ENCODE assay signal across 9 mouse cellular contexts in the genomic region with DNA sequence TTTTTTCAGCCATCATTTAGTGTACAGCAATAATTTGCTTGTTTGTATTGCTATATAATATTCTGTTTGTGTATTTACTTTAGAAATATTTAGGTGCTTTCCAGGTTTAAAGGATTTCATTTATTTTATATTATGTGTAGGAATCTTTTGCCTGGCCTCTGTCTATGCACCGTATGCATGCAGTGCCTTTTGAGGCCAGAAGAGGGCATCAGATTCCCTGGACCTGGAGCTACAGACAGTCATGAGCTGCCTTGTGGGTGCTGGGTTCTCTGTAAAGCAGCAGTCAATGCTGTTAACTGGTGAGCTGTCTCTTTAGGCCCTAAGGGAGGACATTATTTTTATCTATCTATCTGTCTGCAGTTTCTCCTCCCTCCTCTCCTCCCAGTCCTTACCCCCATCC. TPM values are rescaled to one million over a fixed set of nuclear protein-coding genes. Genes with fewer than 3 reads are reported as not detected.
DNase-seq lines count a peak whose midpoint lies in the region; TF ChIP-seq lines count a peak whose summit lies in the region.
"Had no signal": no experiment of that assay in that cellular context is flagged by ENCODE, and none has a peak within 500 bp of the region (broad histone marks: within the 10 kb centered on the region; RNA-seq: fewer than 3 reads in every experiment).

No protein-coding gene starts in this region.

- peak; percentile 59; the same call in 1 of the 2 replicates for TF ChIP-seq CTCF in embryonic fibroblast, embryonic 13.5 days (IDR thresholded peaks at IDR 0.05; ENCODE audit: borderline replicate concordance, insufficient read depth, low read length)
- peak; percentile 82 for TF ChIP-seq CTCF in lung, adult 2 months (IDR thresholded peaks at IDR 0.05; ENCODE audit: insufficient read depth, low read length)

- peak; percentile 26 to 38 for DNase-seq in adrenal gland, adult 18-20 months (ENCODE audit: low spot score in 2 of 2)
- DNase-seq in adrenal gland, postnatal 4 days (ENCODE audit: low spot score in 2 of 2), result no peak
- peak; percentile 43 for DNase-seq in layer of hippocampus, adult 9-11 months
- no peak for DNase-seq in layer of hippocampus, postnatal 25 days (ENCODE audit: extremely low spot score in 1 of 2, low spot score in 1 of 2)
- DNase-seq in adipocyte (ENCODE audit: low spot score), result peak; percentile 23
- peak; percentile 43 for DNase-seq in lung, adult 2 months
- peak; percentile 30 to 49 for DNase-seq in spleen, postnatal 36 days (ENCODE audit: low spot score in 2 of 2)

- no peak overlapping the region for H3K4me3 ChIP-seq in embryonic fibroblast, embryonic 13.5 days (ENCODE audit: insufficient read depth, low read length)
- no peak overlapping the region for H3K4me3 ChIP-seq in lung, adult 2 months (replicated peaks; ENCODE audit: extremely low read depth, low read depth, low read length)
- H3K4me3 ChIP-seq: hindbrain, embryonic 15.5 days had no signal

- H3K4me1 ChIP-seq in embryonic fibroblast, embryonic 13.5 days (ENCODE audit: control insufficient read depth, insufficient read depth, low read length), result no peaks in the 10 kb centered on the region
- H3K4me1 ChIP-seq in lung, adult 2 months (ENCODE audit: control insufficient read depth, insufficient read depth, low read length), result no peaks in the 10 kb centered on the region

- no peak overlapping the region for H3K27ac ChIP-seq in embryonic fibroblast, embryonic 13.5 days (ENCODE audit: insufficient read depth, low read length)
- H3K27ac ChIP-seq: hindbrain, embryonic 15.5 days had no signal

- 10% methylated on average over 1 of the region's 1 CpGs for WGBS in lung, adult 2 months

- TF ChIP-seq POLR2A in embryonic fibroblast, embryonic 13.5 days (IDR thresholded peaks at IDR 0.05; ENCODE audit: low read depth, low read length), result no peak
- TF ChIP-seq POLR2A in lung, adult 2 months (IDR thresholded peaks at IDR 0.05; ENCODE audit: borderline replicate concordance, extremely low read depth, low read depth, low read length), result no peak

RNA-seq across cellular contexts. Expression of a gene that starts 3.0 kb away (rescaled TPM):
- total RNA-seq in adrenal gland, adult 18-20 months (2021), result 1 to 10 TPM in 1 of 2 experiments, under 1 TPM in 1; 0.99 to 1.2 TPM
- total RNA-seq in adrenal gland, postnatal 4 days (2021), result 1 to 10 TPM; 1.7 to 1.8 TPM
- total RNA-seq in layer of hippocampus, postnatal 25 days (2021), result 1 to 10 TPM; 2.0 to 2.5 TPM
- polyA plus RNA-seq in embryonic fibroblast, embryonic 13.5 days (2011; ENCODE audit: insufficient read length, low read depth, missing spikeins), result 0.86 and 0.95 TPM in 2 replicates
- polyA plus RNA-seq in lung, adult 2 months (2012; rRNA removed), result 1.2 and 1.7 TPM in 2 replicates

RNA-seq across cellular contexts. Expression of a gene that starts 3.1 kb away (rescaled TPM):
- total RNA-seq in adrenal gland, adult 18-20 months (2021), result not detected
- total RNA-seq in adrenal gland, postnatal 4 days (2021), result not detected
- under 1 TPM in 1 of 2 experiments, not detected in 1; 0.25 TPM for total RNA-seq in layer of hippocampus, postnatal 25 days (2021)
- 0.30 TPM in 1 of 2 replicates, not detected in the other for polyA plus RNA-seq in embryonic fibroblast, embryonic 13.5 days (2011; ENCODE audit: insufficient read length, low read depth, missing spikeins)
- not detected in 2 replicates for polyA plus RNA-seq in lung, adult 2 months (2012; rRNA removed)
- polyA plus RNA-seq: hindbrain, embryonic 15.5 days had no signal

RNA-seq across cellular contexts. Expression of a gene that starts 29.6 kb away (rescaled TPM):
- 10 to 100 TPM; 12.2 to 13.9 TPM for total RNA-seq in adrenal gland, adult 18-20 months (2021)
- 10 to 100 TPM; 14.1 to 15.1 TPM for total RNA-seq in adrenal gland, postnatal 4 days (2021)
- total RNA-seq in layer of hippocampus, postnatal 25 days (2021), result 10 to 100 TPM in 1 of 2 experiments, 1 to 10 TPM in 1; 9.9 to 11.1 TPM
- polyA plus RNA-seq in embryonic fibroblast, embryonic 13.5 days (2011; ENCODE audit: insufficient read length, low read depth, missing spikeins), result 5.5 and 6.5 TPM in 2 replicates
- 11.7 and 21.1 TPM in 2 replicates for polyA plus RNA-seq in lung, adult 2 months (2012; rRNA removed)

RNA-seq across cellular contexts. Expression of a gene that starts 29.7 kb away (rescaled TPM):
- 100 to 1,000 TPM; 112 to 150 TPM for total RNA-seq in adrenal gland, adult 18-20 months (2021)
- total RNA-seq in adrenal gland, postnatal 4 days (2021), result 10 to 100 TPM; 81.5 to 91.7 TPM
- 100 to 1,000 TPM; 134 to 158 TPM for total RNA-seq in layer of hippocampus, postnatal 25 days (2021)
- 28.1 and 30.7 TPM in 2 replicates for polyA plus RNA-seq in embryonic fibroblast, embryonic 13.5 days (2011; ENCODE audit: insufficient read length, low read depth, missing spikeins)
- polyA plus RNA-seq in lung, adult 2 months (2012; rRNA removed), result 16.9 and 28.1 TPM in 2 replicates

RNA-seq across cellular contexts. Expression of a gene that starts 30.1 kb away (rescaled TPM):
- total RNA-seq in adrenal gland, adult 18-20 months (2021), result 1 to 10 TPM; 3.4 to 3.7 TPM
- 1 to 10 TPM; 7.4 to 7.7 TPM for total RNA-seq in adrenal gland, postnatal 4 days (2021)
- total RNA-seq in layer of hippocampus, postnatal 25 days (2021), result 10 to 100 TPM; 25.6 to 28.4 TPM
- 5.0 and 8.0 TPM in 2 replicates for polyA plus RNA-seq in embryonic fibroblast, embryonic 13.5 days (2011; ENCODE audit: insufficient read length, low read depth, missing spikeins)
- polyA plus RNA-seq in lung, adult 2 months (2012; rRNA removed), result 1.4 and 2.0 TPM in 2 replicates

Comparison
In these comparisons a context has a peak if more than half of its experiments do, and no peak if none do; other contexts are left out.
1. DNase-seq: peak in adrenal gland, adult 18-20 months (2 of 2), layer of hippocampus, adult 9-11 months (single experiment), adipocyte (single experiment), lung, adult 2 months (single experiment) and spleen, postnatal 36 days (2 of 2); none in adrenal gland, postnatal 4 days (0 of 2) and layer of hippocampus, postnatal 25 days (0 of 2).